Mouse (Mus musculus) skeletal muscle tissue, adult 2 months (tissue): ENCODE results near the gene Gm32742.
"Not testable (repeated sequence)": the region's sequence is repeated elsewhere in the genome, so short reads cannot be mapped to it uniquely, and the experiment has no call there.

Experiments used
- DNase-seq: peaks from one replicate; pipeline ENCODE4 v3.0.0-alpha.2; 2012; ENCODE audit warnings: low read depth, low spot score

Gm32742 gene

DNA sequence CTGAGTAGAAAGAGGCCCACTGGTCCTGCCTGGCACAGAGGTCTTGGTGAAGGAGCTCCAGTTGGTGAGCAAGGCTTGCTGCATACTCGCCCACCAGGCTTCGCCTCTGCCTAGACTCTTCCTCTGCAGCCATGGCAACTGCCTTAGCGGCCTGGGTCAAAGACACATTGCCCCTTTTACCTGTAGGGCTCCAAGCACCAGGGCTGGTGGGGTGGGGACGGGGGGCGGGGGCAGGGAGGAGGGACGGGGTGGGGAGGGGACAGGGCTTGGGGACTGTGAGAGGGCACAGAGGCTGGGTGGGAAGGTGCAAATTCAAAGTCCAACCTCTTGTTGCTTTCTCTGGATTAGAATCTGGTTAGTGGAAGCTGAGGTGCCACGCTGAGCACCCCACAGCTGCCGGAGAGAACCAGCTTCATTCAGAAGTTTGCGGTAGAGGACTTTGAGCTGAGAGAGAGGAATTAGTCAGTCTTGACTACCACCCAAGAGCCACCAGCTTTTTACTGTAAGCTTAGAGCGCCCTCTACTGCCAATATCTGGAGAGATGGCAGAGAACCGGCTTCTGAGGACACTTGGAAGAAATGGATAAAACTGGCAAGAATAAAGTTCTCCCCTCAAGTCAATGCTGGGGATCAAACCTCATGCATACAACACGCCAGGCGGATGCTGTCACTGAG is 13.1 kb downstream of the Gm32742 start:
- peak; percentile 57 for DNase-seq

DNA sequence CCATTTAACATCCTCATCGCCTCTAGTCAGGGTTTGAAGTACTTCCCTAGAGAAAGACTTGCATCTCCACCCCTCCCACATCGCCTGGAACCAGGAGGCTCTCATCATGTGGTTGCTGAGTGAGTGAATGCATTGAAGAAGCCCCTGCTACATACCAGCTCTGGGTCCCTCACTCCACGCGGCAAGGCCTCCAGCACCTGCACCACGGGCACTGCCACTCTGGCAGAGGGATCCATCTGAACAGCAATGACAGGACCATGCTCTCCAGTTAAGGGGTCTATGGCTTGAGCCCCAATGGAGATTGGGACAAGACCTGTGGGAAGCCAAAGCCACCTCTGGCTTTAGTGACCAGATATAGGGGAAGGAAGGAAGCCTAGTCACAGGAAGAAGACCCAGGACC is 18.0 kb downstream of the Gm32742 start:
- DNase-seq, result no peak

DNA sequence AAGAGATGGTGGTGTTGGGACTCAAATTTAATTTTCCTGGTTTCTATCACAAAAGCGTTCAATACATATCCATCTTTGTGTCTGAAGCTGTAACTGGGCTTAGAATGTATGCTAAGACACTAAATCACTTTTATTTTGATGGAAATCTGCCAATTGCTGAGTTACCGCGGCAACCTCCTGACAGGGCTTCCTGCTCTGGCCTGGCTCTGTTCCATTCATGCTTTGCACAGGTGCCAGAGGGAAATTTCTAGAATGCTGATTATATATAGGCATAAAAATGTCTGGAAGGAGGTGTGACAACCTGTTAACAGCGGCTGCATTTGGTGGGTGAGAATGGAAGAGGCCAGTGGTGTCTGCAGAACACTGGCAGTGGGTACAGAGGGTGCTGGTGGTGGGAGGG is 18.8 kb downstream of the Gm32742 start:
- no peak for DNase-seq

DNA sequence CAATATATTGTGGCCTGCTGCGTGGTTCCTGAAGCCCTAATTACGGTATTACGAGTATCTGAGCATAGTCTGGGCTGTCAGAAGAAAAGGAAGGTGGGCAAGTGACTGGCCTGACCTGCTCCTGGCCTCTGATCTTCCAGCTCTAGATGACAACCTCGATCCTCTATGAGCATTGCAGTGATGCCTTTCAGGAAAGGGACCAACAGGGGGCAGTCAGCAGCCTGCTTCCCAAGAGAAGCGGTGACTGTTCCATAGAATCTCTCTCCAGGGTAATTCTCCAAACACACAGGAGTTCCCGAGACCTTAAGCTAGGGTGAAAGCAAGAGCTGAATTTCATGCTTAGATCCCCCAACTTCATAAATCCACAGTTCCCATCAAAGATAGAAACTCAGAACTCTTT is 21.1 kb downstream of the Gm32742 start:
- no peak for DNase-seq

DNA sequence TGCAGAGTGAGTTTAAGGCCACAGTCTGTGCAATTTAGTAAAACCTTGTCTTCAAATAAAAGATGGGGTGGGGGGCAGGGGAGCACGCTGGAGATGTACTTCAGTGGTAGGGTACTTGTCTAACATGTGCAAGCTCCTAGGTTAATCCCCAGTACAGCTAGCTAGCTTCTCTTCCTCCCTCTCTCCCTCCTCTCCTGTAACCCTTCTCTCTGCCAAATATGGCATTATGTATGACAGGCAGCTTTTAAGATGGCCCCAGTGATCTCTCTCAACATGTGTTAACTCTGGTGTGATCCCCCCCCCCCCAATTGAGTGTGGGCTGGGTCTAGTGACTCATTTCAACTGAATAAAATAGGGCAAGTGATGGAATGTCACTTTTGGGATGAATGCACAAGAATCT is 21.9 kb downstream of the Gm32742 start:
- DNase-seq, result no peak

DNA sequence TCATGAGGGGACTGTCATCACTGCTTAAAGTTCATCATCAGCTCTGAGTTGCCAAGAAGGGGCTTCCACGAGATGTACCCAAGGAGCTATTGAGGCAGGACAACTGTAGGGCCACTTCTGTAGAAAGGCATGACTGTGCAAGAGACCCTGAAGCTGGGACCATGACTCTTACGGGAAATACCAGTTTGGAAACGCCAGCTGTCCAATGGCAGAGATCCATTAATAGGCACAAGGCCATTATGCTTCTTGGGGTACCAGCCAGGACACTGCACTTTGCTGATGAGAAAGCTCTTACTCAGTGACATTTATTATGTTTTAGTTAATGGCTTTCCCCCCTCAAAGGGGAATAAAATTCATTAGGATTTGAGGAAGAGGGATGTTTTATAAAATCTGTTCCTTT is 24.6 kb downstream of the Gm32742 start:
- no peak for DNase-seq

DNA sequence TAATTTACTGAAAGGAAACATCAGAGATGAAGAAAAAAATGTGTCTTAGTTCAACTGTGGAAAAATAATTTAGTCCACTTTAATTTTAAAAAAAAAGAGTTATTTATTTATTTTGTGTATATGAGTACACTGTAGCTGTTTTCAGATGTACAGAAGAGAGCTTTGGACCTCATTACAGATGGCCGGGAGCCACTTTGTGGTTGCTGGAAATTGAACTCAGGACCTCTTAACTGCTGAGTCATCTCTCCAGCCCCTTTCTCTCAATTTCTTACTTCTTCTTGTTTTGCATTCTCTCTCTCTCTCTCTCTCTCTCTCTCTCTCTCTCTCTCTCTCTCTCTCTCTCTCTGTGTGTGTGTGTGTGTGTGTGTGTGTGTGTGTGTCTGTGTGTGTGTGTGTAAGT is 25.9 kb downstream of the Gm32742 start:
- DNase-seq, result not testable (repeated sequence)

DNA sequence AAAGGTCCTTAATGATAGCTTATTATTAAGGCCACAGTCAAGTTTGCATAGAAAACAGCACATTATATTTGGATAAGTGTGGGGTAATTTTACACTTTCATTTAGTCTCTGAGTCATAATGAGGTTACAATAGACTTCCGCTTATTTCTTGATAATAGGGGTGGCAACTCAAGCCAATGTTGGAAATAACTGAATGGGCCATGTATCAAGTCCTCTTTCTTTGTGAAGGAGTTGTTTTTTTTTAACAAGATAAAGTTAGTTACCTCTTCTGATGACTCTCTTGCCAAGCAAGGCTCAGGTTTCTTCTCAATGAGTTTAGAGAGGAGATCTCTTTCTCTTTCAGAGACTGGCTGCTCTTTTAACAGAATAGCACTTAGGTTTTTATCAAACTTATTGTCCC is 27.0 kb downstream of the Gm32742 start:
- DNase-seq, result no peak

DNA sequence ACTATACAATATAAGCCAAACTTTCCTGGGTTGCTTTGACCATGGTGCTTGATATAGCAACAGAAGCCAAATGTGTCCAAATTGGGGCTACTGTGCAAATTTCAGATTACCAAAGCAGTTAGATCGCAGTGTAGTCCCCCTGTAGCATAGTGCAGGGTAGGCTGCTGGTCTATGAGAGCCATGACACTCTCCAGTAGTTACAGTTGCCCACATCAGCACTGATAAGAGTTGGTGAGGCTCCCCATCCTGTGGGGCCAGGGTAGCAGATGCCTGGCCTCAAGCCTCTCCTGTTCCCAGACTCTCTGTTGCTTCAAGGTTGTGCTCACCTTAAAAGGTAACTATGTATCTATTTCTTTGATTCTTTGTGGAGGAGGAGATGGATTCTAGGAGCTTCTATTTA is 27.5 kb downstream of the Gm32742 start:
- DNase-seq, result no peak

DNA sequence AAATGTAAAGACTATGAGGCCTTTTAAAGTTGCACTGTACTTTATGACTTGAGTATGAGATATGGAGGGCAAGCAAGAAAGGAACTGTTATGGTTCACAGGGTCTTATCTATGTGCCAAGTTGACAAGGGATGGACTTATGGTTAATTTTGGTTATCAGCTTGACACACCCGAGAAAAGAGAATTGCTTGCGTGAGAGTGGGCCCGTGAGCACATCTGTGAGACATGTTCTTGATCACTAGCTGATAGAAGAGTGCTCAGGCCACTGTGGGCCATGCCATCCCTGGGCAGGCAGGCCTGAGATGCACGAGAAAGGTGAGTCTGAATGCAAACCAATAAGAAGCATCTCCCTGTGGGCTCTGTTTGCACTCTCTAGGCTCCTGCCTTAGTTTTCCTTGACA is 27.9 kb downstream of the Gm32742 start:
- no peak for DNase-seq

DNA sequence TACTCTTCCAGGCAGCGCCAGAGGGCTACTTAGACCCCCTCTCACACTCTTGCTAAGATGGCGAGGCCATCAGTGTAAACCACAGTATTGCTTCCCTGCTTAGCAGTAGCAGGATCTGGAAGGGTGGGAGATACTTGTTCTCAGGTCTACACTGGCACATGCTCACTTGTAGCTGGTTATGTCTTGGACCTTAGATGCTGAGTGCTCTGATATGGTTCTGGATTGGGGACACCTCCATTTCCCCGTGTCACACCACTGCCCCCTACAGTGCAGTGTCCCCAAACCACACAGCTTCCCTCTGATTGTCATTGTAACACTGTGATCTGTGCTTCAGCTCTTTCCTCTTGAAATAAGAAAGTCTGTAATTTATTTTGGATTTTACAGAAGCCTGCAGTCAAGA is 28.3 kb downstream of the Gm32742 start:
- DNase-seq, result no peak

DNA sequence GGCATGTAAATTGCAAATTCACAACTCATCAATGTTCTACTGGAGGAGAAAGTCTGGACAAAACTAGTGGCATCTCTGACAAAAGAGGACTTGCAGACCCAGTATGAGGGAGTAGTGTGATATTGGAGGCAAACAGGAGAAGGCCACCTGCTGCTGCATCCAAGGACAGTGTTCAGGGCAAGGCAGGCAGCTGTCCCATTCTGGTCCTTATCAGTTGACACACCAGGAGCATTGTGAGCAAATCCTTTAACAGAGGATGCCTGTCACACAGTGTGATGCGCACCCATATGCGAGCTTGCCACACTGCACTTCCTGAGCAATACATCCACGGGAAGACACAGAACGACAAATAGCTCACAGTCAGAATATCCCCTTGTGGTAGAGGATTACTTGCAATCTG is 50.5 kb downstream of the Gm32742 start:
- DNase-seq, result no peak

DNA sequence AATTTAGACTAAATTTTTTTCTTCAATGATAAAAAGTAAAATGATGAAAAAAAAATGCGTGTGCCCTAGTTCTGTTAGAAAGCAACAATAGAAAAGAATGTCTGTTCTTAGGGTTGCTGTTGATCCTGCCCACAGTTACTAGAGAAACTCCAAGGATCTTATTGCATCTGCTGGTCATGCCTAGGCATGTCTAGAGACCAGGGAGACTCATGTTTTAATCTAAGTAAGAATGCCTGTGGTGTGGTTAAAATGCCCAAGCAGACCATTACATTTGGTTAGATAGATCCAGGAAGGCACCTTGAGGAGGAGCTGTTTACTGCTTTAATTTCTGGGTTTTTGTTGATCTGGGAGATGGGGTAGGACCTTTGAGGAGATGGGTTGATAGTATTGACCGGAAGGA is 59.6 kb downstream of the Gm32742 start:
- no peak for DNase-seq

DNA sequence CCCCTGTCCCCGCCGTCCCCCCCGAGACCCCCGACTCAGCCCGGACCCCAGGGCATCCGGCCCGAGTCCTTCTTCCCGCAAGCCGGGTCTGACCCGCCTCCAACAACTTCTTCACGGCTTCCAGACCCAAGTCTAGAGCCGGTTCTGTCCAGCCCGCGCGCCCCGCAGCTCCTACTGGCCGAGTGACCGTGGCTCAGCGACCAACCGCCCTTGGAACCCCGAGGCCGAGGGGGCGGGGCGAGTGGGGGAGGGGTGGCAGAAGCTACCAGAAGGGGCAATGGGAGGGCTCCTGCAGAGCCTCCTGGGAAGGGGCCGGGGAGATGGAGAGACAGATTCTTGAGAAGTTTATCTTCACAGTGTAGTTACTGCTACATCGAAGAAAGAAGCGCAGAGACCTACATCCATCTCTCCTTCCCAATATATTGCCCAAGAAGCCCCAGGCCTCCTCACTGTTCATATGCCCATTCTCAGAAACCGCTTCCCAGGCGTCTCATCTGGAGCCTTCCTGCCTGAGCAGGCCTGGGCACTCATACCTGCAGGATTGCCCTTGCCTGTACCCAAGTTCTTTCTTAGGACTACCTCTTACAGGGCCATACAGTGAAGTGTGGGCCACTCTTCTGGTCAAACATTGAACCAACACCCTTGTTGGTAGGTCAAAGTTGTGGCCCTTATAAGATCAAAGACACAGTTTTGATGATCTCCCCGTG is 61.4 kb downstream of the Gm32742 start:
- no peak for DNase-seq

DNA sequence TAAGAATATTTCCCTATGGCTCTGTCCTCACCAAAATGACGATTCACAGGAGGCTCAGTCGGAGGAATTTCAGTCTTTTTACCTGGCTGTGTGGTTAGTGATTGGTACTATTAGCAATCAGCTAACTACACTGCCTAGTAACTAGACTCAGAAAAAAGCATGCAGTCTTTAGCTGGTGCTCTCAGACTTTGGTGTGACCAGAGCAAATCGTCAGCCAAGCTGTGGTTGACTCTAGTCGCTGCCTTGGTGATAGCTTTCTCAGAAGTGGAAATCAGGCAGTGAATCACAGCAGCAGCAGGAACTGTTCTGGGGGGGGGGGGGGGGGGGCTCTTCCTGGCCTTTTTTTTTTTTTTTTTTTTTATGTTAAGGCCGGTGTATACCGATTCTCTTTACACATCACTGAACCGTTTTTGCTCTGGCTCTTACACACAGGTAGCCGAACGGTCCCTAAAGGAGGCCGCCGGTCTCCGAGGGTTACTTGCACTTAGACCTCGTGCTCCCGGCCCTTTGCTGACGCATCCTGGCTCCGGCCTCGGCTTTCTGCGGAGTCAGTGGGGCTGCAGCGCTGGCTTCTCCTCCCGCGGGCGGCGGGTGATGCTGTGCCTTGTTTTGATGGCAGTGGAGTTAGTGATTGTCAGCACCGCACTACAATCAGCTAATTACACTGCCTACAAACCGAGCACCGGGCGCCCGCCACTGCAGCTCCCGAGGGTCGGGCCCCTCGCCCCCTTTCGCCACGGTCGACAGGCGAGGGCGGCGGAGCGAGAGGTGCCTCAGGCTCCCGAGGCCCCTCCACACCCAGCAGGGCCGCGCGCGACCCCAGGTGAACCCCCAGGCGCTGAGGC is 62.1 kb downstream of the Gm32742 start:
- no peak for DNase-seq

DNA sequence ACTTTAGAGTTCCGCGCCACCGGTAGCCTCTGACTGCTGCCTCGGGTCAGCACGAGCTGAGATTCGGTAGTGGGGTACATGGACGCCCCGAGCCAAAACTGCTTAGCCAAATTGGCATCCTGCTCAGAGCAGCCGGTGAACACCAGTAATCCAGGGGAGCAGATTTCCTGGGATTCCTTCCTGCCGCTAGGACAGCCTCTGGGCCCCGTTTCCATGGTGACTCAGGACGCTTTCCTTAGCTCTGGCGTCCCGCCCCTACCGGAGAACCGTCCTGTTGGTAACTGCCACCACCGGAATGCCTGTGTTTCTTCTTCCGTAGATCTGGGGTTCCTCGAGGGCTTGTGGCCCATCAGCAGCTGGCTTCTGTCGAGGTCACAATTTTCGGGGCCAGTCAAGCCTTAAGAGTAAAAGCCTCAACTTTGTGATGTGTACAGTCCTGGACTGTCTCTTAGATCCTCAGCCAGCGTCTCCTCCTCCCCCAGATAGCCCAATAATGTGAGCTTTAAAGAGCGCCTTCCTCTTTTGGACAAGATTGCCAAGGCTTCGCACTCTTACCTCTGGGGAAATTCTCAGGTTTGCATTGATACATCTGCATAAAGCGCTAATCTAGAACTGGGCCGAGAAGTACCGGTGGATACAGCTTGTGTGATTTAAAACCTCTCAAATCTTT is 63.4 kb downstream of the Gm32742 start, which contains the start of gene 4833427G06Rik:
4833427G06Rik (minus strand) TSS at position 323 of the 670 bp plus-strand sequence.
- no peak for DNase-seq

DNA sequence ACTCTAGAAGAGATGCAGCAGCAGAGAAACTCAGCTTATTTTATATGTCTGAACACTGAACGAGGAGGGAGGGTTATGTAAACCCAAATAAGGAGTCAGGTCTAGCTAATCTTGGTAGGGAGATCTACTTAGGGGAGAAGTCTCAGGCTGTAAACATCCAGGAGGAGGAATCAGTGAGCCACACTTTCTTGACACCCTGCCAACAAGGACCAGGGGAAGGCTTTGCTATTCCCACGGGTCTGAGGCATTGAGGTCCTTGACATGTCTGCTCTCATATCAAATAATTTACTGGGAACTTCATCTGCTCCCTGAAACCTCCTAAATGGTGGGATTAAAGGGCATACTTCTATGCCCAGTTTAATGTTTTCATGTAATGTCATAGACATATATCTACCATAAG is 69.0 kb downstream of the Gm32742 start:
- no peak for DNase-seq

DNA sequence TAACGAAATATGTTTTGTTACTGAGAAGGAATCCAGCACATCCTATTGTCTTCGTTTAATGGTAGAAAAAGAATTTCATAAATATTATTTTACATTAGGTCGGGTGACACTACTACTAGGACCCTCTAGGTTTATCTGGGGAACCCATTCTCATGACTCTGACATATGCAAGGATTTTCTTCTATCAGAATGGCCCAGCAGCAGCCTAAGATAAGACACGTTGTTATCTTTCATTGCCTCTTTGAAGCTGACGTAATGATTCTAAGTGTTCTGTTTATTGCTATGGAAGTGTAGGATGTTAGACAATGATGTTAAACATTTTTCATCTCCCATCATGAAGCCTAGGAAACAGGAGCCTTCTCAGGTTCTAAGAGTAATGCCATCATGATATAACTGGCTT is 71.6 kb downstream of the Gm32742 start:
- DNase-seq, result no peak

DNA sequence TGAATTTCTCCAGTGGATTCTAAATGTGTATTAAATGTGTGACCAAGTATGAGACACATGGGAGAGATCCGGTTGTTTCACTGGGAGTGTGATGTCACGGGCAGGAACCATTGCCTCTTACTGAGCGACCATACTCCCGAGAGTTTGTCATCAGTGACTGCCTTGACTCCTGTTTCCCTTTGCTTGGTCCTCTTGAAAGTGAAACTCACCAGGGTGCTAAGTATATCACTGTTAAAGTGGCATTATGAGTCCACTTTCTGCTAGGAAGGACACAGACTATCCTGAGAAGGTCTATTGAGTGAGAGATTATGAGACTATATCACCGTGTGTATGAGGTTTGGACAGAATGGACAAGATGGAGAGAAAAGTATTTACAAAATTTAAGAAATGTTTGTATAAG is 83.7 kb downstream of the Gm32742 start:
- no peak for DNase-seq
